Mouse (Mus musculus): ENCODE data around the gene Pard3. TPM values are rescaled to one million over a fixed set of nuclear protein-coding genes. Genes with fewer than 3 reads are reported as not detected.
A peak's percentile ranks its signal among the peaks of the same experiment; 100 is the strongest.

Gene Pard3
- polyA plus RNA-seq, 1 experiment from 2014 or later = 30.0 TPM

DNA sequence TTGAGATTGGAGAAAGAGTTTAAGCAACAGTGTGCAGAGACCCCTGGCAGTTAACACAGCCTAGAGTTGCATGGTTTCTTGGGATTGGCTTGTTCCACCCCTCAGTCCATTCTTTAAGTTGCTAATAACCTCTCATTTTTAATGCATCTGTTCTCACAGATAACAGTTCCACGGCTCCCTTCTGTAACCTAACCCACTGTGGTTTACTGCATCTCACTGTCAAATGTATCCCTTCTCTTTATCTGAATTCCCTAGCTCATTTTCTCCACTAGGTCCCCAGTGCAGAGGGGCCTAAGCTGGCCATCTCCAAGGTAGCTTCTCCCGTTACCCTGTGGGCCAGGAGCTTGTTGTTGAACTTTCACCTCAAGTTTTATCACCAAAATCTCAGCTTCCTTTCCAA is 492.1 kb downstream of the Pard3 start:
- Histone ChIP-seq H3K4me1 (replicated peaks; ENCODE audit: control insufficient read depth, insufficient read depth) (no peaks in the 10 kb centered on the region), H3K4me3 (ENCODE audit: low read depth, low read length) (no peak overlapping the region), H3K36me3 (ENCODE audit: control insufficient read depth, insufficient read depth, low read length) (no peaks in the 10 kb centered on the region), H3K27me3 (ENCODE audit: control insufficient read depth, insufficient read depth, low read length) (no peaks in the 10 kb centered on the region), H3K9me3 (ENCODE audit: control insufficient read depth, low read length) (no peaks in the 10 kb centered on the region), H3K27ac (replicated peaks) (no peak overlapping the region), H3K9ac (ENCODE audit: low read length) (no peak overlapping the region), H3K4me2 (replicated peaks; ENCODE audit: low read depth) (no peak overlapping the region)
- 65% methylated on average over 2 of the region's 2 CpGs for WGBS
- DNase-seq (ENCODE audit: low spot score) (no peak), ATAC-seq (ENCODE audit: low FRiP score, low TSS enrichment) (no peak)
- TF ChIP-seq CTCF (IDR thresholded peaks at IDR 0.05; ENCODE audit: low read depth) = no peak
- TF ChIP-seq EP300 (optimal IDR thresholded peaks at IDR 0.05) = no peak

DNA sequence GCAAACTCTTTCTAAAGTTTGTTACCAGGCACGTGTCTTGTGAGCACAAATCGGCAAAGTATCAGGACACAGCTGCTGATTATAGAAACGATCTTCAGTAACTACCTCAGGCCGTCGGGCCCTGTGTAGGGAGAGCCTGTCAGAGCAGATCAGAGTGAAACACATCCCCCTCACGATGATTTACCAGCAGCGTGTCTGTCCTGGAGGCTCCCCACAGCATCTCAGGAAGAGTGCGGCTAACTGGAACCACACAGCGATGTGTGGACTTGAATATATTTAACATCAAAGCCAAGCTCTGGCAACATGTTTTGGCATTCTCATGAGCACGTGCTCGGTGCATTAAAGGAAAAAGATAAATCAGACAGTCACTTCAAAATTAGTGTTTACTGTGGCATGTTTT is 493.3 kb downstream of the Pard3 start:
- H3K27me3 ChIP-seq (ENCODE audit: control insufficient read depth, insufficient read depth, low read length) = no peaks in the 10 kb centered on the region
- no peaks in the 10 kb centered on the region for H3K9me3 ChIP-seq (ENCODE audit: control insufficient read depth, low read length)
- DNase-seq (ENCODE audit: low spot score) = no peak
- TF ChIP-seq CTCF (IDR thresholded peaks at IDR 0.05; ENCODE audit: low read depth) = no peak
- no peak for TF ChIP-seq EP300 (optimal IDR thresholded peaks at IDR 0.05)
- H3K36me3 ChIP-seq (ENCODE audit: control insufficient read depth, insufficient read depth, low read length) = no peaks in the 10 kb centered on the region
- no peak overlapping the region for H3K9ac ChIP-seq (ENCODE audit: low read length)
- ATAC-seq (ENCODE audit: low FRiP score, low TSS enrichment) = no peak
- WGBS = 64% methylated on average over 11 of the region's 11 CpGs
- no peak overlapping the region for H3K4me3 ChIP-seq (ENCODE audit: low read depth, low read length)
- no peaks in the 10 kb centered on the region for H3K4me1 ChIP-seq (replicated peaks; ENCODE audit: control insufficient read depth, insufficient read depth)
- no peak overlapping the region for H3K4me2 ChIP-seq (replicated peaks; ENCODE audit: low read depth)
- no peak overlapping the region for H3K27ac ChIP-seq (replicated peaks)

DNA sequence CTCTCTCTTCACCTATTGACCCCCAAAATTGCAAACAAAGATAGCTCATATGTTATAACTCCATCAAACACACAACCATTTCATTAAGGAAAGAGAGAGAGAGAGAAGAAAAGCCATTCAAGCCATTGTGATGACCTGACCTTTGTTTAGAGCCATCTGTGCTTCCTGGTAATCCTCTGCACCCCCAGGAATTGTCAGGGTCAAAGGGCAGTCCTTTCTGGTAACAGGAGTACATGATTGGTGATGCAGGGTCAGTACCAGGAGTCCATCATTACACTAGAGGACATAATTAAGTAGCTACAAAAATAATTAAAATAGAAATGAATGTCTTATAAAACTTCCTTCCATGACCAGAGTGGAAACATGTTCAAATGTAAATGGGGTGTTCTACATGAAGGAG is 493.9 kb downstream of the Pard3 start:
- no peak for DNase-seq (ENCODE audit: low spot score)
- no peak for TF ChIP-seq CTCF (IDR thresholded peaks at IDR 0.05; ENCODE audit: low read depth)
- TF ChIP-seq EP300 (optimal IDR thresholded peaks at IDR 0.05) = no peak
- no peaks in the 10 kb centered on the region for H3K4me1 ChIP-seq (replicated peaks; ENCODE audit: control insufficient read depth, insufficient read depth)
- no peaks in the 10 kb centered on the region for H3K27me3 ChIP-seq (ENCODE audit: control insufficient read depth, insufficient read depth, low read length)
- no peak overlapping the region for H3K4me2 ChIP-seq (replicated peaks; ENCODE audit: low read depth)
- H3K9ac ChIP-seq (ENCODE audit: low read length) = no peak overlapping the region
- no peak overlapping the region for H3K27ac ChIP-seq (replicated peaks)
- no peaks in the 10 kb centered on the region for H3K9me3 ChIP-seq (ENCODE audit: control insufficient read depth, low read length)
- ATAC-seq (ENCODE audit: low FRiP score, low TSS enrichment) = no peak
- no peaks in the 10 kb centered on the region for H3K36me3 ChIP-seq (ENCODE audit: control insufficient read depth, insufficient read depth, low read length)
- no peak overlapping the region for H3K4me3 ChIP-seq (ENCODE audit: low read depth, low read length)

DNA sequence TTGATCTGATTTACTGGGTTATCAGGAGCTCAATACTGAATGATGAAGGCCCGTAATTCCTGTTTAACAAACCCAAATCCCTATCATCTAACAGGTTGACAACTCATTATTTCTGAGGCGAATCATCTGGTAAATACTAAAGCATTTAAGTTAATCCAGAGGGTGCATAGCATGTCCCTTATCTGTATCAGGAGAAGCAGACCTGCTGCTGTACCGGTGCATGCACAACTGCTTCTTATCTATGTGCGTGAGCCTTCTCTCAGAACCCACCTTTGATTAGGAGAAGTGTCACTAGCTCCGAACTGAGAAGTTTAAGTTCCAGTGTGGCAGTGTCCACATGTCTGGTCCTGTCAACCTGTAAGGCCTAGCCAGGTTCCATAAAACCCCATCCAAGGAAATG is 499.9 kb downstream of the Pard3 start:
- Histone ChIP-seq H3K36me3 (ENCODE audit: control insufficient read depth, insufficient read depth, low read length) (no peaks in the 10 kb centered on the region), H3K9ac (ENCODE audit: low read length) (no peak overlapping the region), H3K4me2 (replicated peaks; ENCODE audit: low read depth) (no peak overlapping the region), H3K4me3 (ENCODE audit: low read depth, low read length) (no peak overlapping the region), H3K9me3 (ENCODE audit: control insufficient read depth, low read length) (no peaks in the 10 kb centered on the region), H3K4me1 (replicated peaks; ENCODE audit: control insufficient read depth, insufficient read depth) (no peaks in the 10 kb centered on the region), H3K27ac (replicated peaks) (no peak overlapping the region), H3K27me3 (ENCODE audit: control insufficient read depth, insufficient read depth, low read length) (no peaks in the 10 kb centered on the region)
- 81% methylated on average over 5 of the region's 5 CpGs for WGBS
- ATAC-seq (ENCODE audit: low FRiP score, low TSS enrichment) (no peak), DNase-seq (ENCODE audit: low spot score) (no peak)
- no peak for TF ChIP-seq EP300 (optimal IDR thresholded peaks at IDR 0.05)

DNA sequence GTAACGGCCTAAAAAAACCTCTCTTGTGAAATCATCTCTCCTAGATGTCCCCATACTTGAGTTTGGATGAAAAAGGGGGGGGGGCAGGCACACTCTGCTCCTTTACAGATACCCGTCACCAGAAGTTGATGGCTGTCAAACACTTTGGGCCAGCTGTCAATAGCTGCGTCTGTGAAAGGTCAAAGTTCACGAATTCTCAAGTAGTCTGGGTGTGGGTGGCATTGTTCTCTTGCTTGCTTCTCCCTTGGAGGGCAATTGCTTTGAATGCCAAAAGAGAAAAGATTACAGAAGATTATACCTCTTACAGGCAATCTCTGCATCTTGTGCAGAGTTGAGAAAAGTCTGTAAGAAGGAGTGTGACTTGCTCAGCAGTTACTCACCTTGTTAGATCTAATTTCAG is 500.7 kb downstream of the Pard3 start:
- WGBS = 64% methylated on average over 4 of the region's 4 CpGs
- no peaks in the 10 kb centered on the region for H3K36me3 ChIP-seq (ENCODE audit: control insufficient read depth, insufficient read depth, low read length)
- H3K9ac ChIP-seq (ENCODE audit: low read length) = no peak overlapping the region
- no peaks in the 10 kb centered on the region for H3K27me3 ChIP-seq (ENCODE audit: control insufficient read depth, insufficient read depth, low read length)
- no peaks in the 10 kb centered on the region for H3K9me3 ChIP-seq (ENCODE audit: control insufficient read depth, low read length)
- DNase-seq (ENCODE audit: low spot score) (no peak), ATAC-seq (ENCODE audit: low FRiP score, low TSS enrichment) (no peak)
- H3K4me1 ChIP-seq (replicated peaks; ENCODE audit: control insufficient read depth, insufficient read depth) = no peaks in the 10 kb centered on the region
- H3K27ac ChIP-seq (replicated peaks) = no peak overlapping the region
- no peak overlapping the region for H3K4me2 ChIP-seq (replicated peaks; ENCODE audit: low read depth)
- H3K4me3 ChIP-seq (ENCODE audit: low read depth, low read length) = no peak overlapping the region
- TF ChIP-seq EP300 (optimal IDR thresholded peaks at IDR 0.05) = no peak
- no peak for TF ChIP-seq CTCF (IDR thresholded peaks at IDR 0.05; ENCODE audit: low read depth)

DNA sequence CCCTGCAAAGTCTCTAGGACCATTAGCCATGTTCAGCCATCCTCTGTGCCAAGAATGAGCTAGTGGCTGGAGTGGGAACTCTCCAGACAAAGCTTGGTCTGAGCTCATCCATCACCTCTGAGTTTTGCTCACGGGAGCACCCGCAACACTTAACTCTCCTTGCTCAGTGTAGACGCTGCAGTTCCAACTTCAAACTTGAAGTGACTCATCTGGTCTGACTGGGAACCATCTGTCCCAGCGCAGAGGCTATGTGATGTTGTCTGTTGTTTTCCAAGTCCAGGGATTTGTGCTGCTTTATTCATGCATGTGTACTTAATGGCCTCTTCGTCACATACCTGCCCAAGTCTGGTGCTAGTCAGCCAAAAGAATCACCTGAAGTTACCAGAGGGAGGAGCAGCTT is 505.5 kb downstream of the Pard3 start:
- H3K27me3 ChIP-seq (ENCODE audit: control insufficient read depth, insufficient read depth, low read length) = no peaks in the 10 kb centered on the region
- H3K9ac ChIP-seq (ENCODE audit: low read length) = no peak overlapping the region
- H3K9me3 ChIP-seq (ENCODE audit: control insufficient read depth, low read length) = no peaks in the 10 kb centered on the region
- TF ChIP-seq CTCF (IDR thresholded peaks at IDR 0.05; ENCODE audit: low read depth) = no peak
- TF ChIP-seq EP300 (optimal IDR thresholded peaks at IDR 0.05) = no peak
- ATAC-seq (ENCODE audit: low FRiP score, low TSS enrichment) = peak; percentile 12; the same call in 1 of the 2 replicates
- no peak for DNase-seq (ENCODE audit: low spot score)
- no peak overlapping the region for H3K27ac ChIP-seq (replicated peaks)
- H3K36me3 ChIP-seq (ENCODE audit: control insufficient read depth, insufficient read depth, low read length) = no peaks in the 10 kb centered on the region
- 56% methylated on average over 5 of the region's 5 CpGs for WGBS
- H3K4me1 ChIP-seq (replicated peaks; ENCODE audit: control insufficient read depth, insufficient read depth) = no peaks in the 10 kb centered on the region
- no peak overlapping the region for H3K4me3 ChIP-seq (ENCODE audit: low read depth, low read length)
- no peak overlapping the region for H3K4me2 ChIP-seq (replicated peaks; ENCODE audit: low read depth)

All from stomach, postnatal 0 days (tissue).